Comparison of ENCODE assay signal across 30 mouse cellular contexts in the genomic region with DNA sequence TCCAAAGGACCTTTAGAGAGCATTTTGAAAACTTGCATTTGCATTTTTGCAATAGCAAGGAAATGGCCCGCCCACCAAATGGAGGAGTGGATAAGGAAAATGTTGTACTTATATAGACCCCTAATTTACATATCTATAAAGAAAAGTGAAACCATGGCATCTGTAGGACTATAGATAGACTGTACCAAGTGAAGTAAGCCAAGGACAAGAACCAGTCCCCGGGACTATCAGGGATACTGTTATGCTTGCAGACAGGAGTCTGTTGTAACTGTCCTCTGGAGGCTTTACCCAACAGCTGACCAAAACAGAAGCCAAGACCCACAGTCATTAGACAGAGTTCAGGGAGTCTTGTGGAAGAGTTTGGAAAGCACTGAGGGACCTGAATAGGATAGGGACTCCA.
DNase-seq lines count a peak whose midpoint lies in the region; ATAC-seq and TF ChIP-seq lines count a peak whose summit lies in the region.
"Had no signal": no experiment of that assay in that cellular context is flagged by ENCODE, and none has a peak within 500 bp of the region (broad histone marks: within the 10 kb centered on the region; RNA-seq: fewer than 3 reads in every experiment).

No protein-coding gene starts in this region.

- H3K4me3 ChIP-seq in MEL (ENCODE audit: control insufficient read depth in 1 of 2, insufficient read depth in 1 of 2, low read depth in 2 of 2, low read length in 2 of 2): 0 out of 4 replicates have a peak overlapping the region, but pooled peaks of 1 of the 2 experiments have one; percentile 31
- no peak overlapping the region for H3K4me3 ChIP-seq in lung, adult 2 months (replicated peaks; ENCODE audit: extremely low read depth, low read depth, low read length)
- H3K4me3 ChIP-seq: embryonic facial prominence, embryonic 10.5 days; embryonic facial prominence, embryonic 13.5 days; erythroblast, embryonic 14.5 days; forebrain, embryonic 12.5 days; forebrain, embryonic 15.5 days; gastrocnemius, adult 2 months; heart, embryonic 12.5 days; heart, embryonic 15.5 days had no signal

- H3K36me3 ChIP-seq in MEL (ENCODE audit: control insufficient read depth in 1 of 2, insufficient read depth in 2 of 2, low read length in 2 of 2): peaks cover 0 to 2% of the 10 kb centered on the region in 2 experiments; a peak in 1 of 4 replicates
- H3K36me3 ChIP-seq: embryonic facial prominence, embryonic 10.5 days; embryonic facial prominence, embryonic 13.5 days; forebrain, embryonic 12.5 days; forebrain, embryonic 15.5 days; heart, embryonic 12.5 days; heart, embryonic 15.5 days had no signal

- no peak overlapping the region for H3K9ac ChIP-seq in MEL (ENCODE audit: control insufficient read depth, low read depth, low read length, poor library complexity, severe bottlenecking)
- H3K9ac ChIP-seq: embryonic facial prominence, embryonic 13.5 days; forebrain, embryonic 12.5 days; forebrain, embryonic 15.5 days; heart, embryonic 12.5 days; heart, embryonic 15.5 days; hindbrain, embryonic 14.5 days had no signal

- H3K27me3 ChIP-seq in MEL (ENCODE audit: control insufficient read depth in 1 of 2, insufficient read depth in 2 of 2, low read length in 2 of 2): no peaks in the 10 kb centered on the region
- H3K27me3 ChIP-seq: embryonic facial prominence, embryonic 13.5 days; forebrain, embryonic 12.5 days; forebrain, embryonic 15.5 days; heart, embryonic 12.5 days; heart, embryonic 15.5 days had no signal

- peak; percentile 23 for DNase-seq in adrenal gland, postnatal 10 days
- no peak for DNase-seq in adrenal gland, adult 18-20 months (ENCODE audit: low spot score in 2 of 2)
- peak; percentile 83 for DNase-seq in heart, adult 11 months
- no peak for DNase-seq in heart, postnatal 14 days
- peak; percentile 55 for DNase-seq in MEL (ENCODE audit: low read depth, low spot score)
- peak; percentile 24 for DNase-seq in brain, adult 2 months (ENCODE audit: low read depth, low spot score)
- DNase-seq in lung, adult 2 months: no peak
- DNase-seq: adrenal gland, postnatal 25 days; cerebellum, adult 11 months; cerebellum, adult 8-10 months; cerebellum, postnatal 10 days; cerebellum, postnatal 36 days; embryo, embryonic 11 days; gastrocnemius, adult 2 months; gastrocnemius, postnatal 14 days; heart, adult 18-20 months; heart, postnatal 10 days; heart, postnatal 4 days had no signal

- no peak for ATAC-seq in megakaryocyte progenitor cell, adult 5-6 weeks (replicated peaks; ENCODE audit: poor library complexity)
- ATAC-seq: forebrain, embryonic 15.5 days; hindbrain, postnatal 0 days; inflammation-experienced regulatory T-cells, adult 6 months; intestine, embryonic 16.5 days had no signal

- intact Hi-C loops in heart, postnatal 14 days (cut with DNase I): no loop called here

- no peak for TF ChIP-seq POLR2A in MEL (IDR thresholded peaks at IDR 0.05; ENCODE audit: control insufficient read depth in 1 of 2, insufficient read depth in 1 of 2, low read depth in 1 of 2, low read length in 2 of 2, poor library complexity in 1 of 2)
- no peak for TF ChIP-seq POLR2A in lung, adult 2 months (IDR thresholded peaks at IDR 0.05; ENCODE audit: borderline replicate concordance, extremely low read depth, low read depth, low read length)

- no peak for TF ChIP-seq CTCF in MEL (IDR thresholded peaks at IDR 0.05 in 2 of 3, conservative IDR thresholded peaks at IDR 0.05 in 1 of 3; ENCODE audit: control insufficient read depth in 1 of 3, insufficient read depth in 1 of 3, low read depth in 2 of 3, low read length in 3 of 3, poor library complexity in 1 of 3, severe bottlenecking in 1 of 3)
- TF ChIP-seq CTCF in lung, adult 2 months (IDR thresholded peaks at IDR 0.05; ENCODE audit: insufficient read depth, low read length): no peak

- peak; percentile 26 to 49; a peak in 3 of 4 replicates for TF ChIP-seq EP300 in MEL (IDR thresholded peaks at IDR 0.05; ENCODE audit: low read depth in 1 of 2, low read length in 2 of 2)

- no peaks in the 10 kb centered on the region for H3K9me3 ChIP-seq in MEL (replicated peaks; ENCODE audit: insufficient read depth, low read length)
- H3K9me3 ChIP-seq: embryonic facial prominence, embryonic 10.5 days; embryonic facial prominence, embryonic 13.5 days; forebrain, embryonic 12.5 days; forebrain, embryonic 15.5 days; heart, embryonic 12.5 days; heart, embryonic 15.5 days had no signal

- no peak overlapping the region for H3K27ac ChIP-seq in MEL (ENCODE audit: control insufficient read depth, low read depth, low read length)
- H3K27ac ChIP-seq: embryonic facial prominence, embryonic 10.5 days; embryonic facial prominence, embryonic 13.5 days; forebrain, embryonic 12.5 days; forebrain, embryonic 15.5 days; gastrocnemius, adult 2 months; heart, embryonic 15.5 days; hindbrain, embryonic 14.5 days; hindbrain, postnatal 0 days had no signal

- H3K79me2 ChIP-seq in MEL (ENCODE audit: control insufficient read depth, insufficient read depth, low read length, poor library complexity): no peaks in the 10 kb centered on the region

- TF ChIP-seq RAD21 in MEL (IDR thresholded peaks at IDR 0.05; ENCODE audit: low read depth, low read length): no peak

- H3K4me1 ChIP-seq in MEL (ENCODE audit: control insufficient read depth in 1 of 2, insufficient read depth in 2 of 2, low read length in 2 of 2): no peaks in the 10 kb centered on the region; a peak in 1 of 4 replicates
- H3K4me1 ChIP-seq in lung, adult 2 months (ENCODE audit: control insufficient read depth, insufficient read depth, low read length): no peaks in the 10 kb centered on the region
- H3K4me1 ChIP-seq: embryonic facial prominence, embryonic 10.5 days; embryonic facial prominence, embryonic 13.5 days; forebrain, embryonic 12.5 days; forebrain, embryonic 15.5 days; heart, embryonic 12.5 days; heart, embryonic 15.5 days had no signal

- WGBS in lung, adult 2 months: 85% methylated on average over 2 of the region's 2 CpGs

TF ChIP-seq in MEL, 35 proteins besides CTCF, POLR2A, EP300 and RAD21:
- TF ChIP-seq TAL1 (IDR thresholded peaks at IDR 0.05; ENCODE audit: low read length) (no peak), GATA1 (IDR thresholded peaks at IDR 0.05; ENCODE audit: low read depth, low read length) (peak; percentile 30; the same call in 1 of the 2 replicates), ETS1 (IDR thresholded peaks at IDR 0.05; ENCODE audit: low read depth, low read length) (0 out of 2 replicates have a peak, but pooled peaks have one; percentile 24), SIN3A (IDR thresholded peaks at IDR 0.05; ENCODE audit: low read length) (no peak), MYB (IDR thresholded peaks at IDR 0.05; ENCODE audit: low read depth, low read length) (no peak), ZC3H11A (IDR thresholded peaks at IDR 0.05; ENCODE audit: low read depth, low read length) (no peak), TCF12 (IDR thresholded peaks at IDR 0.05; ENCODE audit: low read depth, low read length) (peak; percentile 19; the same call in 1 of the 2 replicates), ZMIZ1 (IDR thresholded peaks at IDR 0.05; ENCODE audit: low read depth, low read length) (no peak), RCOR1 (IDR thresholded peaks at IDR 0.05; ENCODE audit: low read depth, low read length) (no peak)
TF ChIP-seq in MEL: peak in this region for 3.

Comparison
In these comparisons a context has a peak if more than half of its experiments do, and no peak if none do; other contexts are left out.
1. DNase-seq: peak in adrenal gland, postnatal 10 days (single experiment), heart, adult 11 months (single experiment), MEL (single experiment) and brain, adult 2 months (single experiment); none in adrenal gland, adult 18-20 months (0 of 2), heart, postnatal 14 days (0 of 2) and lung, adult 2 months (single experiment).